Mouse (Mus musculus) limb, embryonic 15.5 days (tissue): ENCODE data around the gene Zfp109. TPM values are rescaled to one million over a fixed set of nuclear protein-coding genes. Genes with fewer than 3 reads are reported as not detected.

Experiments used
- ATAC-seq: fragments of 200-750 bp; cut with Nextera tagmentation; 2 replicates; pipeline ENCODE4 v1.8.0; 2017; ENCODE audit warnings: low read depth, moderate TSS enrichment; ENCODE audit not compliant: insufficient number of reproducible peaks, low FRiP score, low TSS enrichment
- H3K27ac ChIP-seq: fragments of 300-500 bp; sonication (generic); 2 replicates; pipeline ENCODE4 v1.5.1; 2015; ENCODE audit warnings: moderate library complexity, mild to moderate bottlenecking, inconsistent platforms
- H3K27me3 ChIP-seq: fragments of 300-500 bp; sonication (generic); 2 replicates; pipeline ENCODE4 v1.6.1; 2015; ENCODE audit warnings: inconsistent platforms
- H3K36me3 ChIP-seq: fragments of 300-500 bp; sonication (generic); 2 replicates; pipeline ENCODE4 v1.6.1; 2015; ENCODE audit warnings: inconsistent platforms
- H3K4me1 ChIP-seq: fragments of 300-500 bp; sonication (generic); 2 replicates; pipeline ENCODE4 v1.6.1; 2015; ENCODE audit warnings: inconsistent platforms
- H3K4me2 ChIP-seq: fragments of 300-500 bp; sonication (generic); 2 replicates; pipeline ENCODE4 v1.6.1; 2015; ENCODE audit warnings: mild to moderate bottlenecking, inconsistent platforms
- H3K4me3 ChIP-seq: fragments of 300-500 bp; sonication (generic); 2 replicates; pipeline ENCODE4 v1.5.1; 2015; ENCODE audit warnings: mild to moderate bottlenecking, inconsistent platforms
- H3K9ac ChIP-seq: fragments of 300-500 bp; sonication (generic); 2 replicates; pipeline ENCODE4 v1.6.1; 2015; ENCODE audit warnings: inconsistent platforms
- H3K9me3 ChIP-seq: fragments of 300-500 bp; sonication (generic); 2 replicates; pipeline ENCODE4 v1.6.1; 2016; ENCODE audit warnings: inconsistent platforms
- WGBS: fragments of 180-500 bp; shearing (Covaris S2); methylation state at CpG from one replicate; pipeline ENCODE4 v1.1.7; 2015; 5-methylcytosine and 5-hydroxymethylcytosine counted together
- polyA plus RNA-seq: library from polyadenylated mRNA; unstranded; fragments of >200 nt; fragmentation: Nextera tagmentation; extraction: Ambion mirVana; gene quantifications from 2 replicates; pipeline ENCODE4 v1.2.1, GENCODE M21; 2015

The Zfp109 gene
- polyA plus RNA-seq, 1 experiment from 2014 or later: 4.7 TPM

GRCm38 (mm10) chr7:24268176-24269155 lies 31.1 kb upstream of the Zfp109 start:
- no peaks in the 10 kb centered on the region for H3K9me3 ChIP-seq
- H3K4me2 ChIP-seq: no peak overlapping the region
- H3K9ac ChIP-seq: no peak overlapping the region
- no peaks in the 10 kb centered on the region for H3K27me3 ChIP-seq
- H3K4me3 ChIP-seq: no peak overlapping the region
- no peak overlapping the region for H3K27ac ChIP-seq
- H3K36me3 ChIP-seq: peaks cover 5% of the 10 kb centered on the region
- ATAC-seq: no peak
- peaks cover 5% of the 10 kb centered on the region for H3K4me1 ChIP-seq
- 77% methylated on average over 24 of the region's 24 CpGs for WGBS

GRCm38 (mm10) chr7:24260000-24260312 lies 22.6 kb upstream of the Zfp109 start:
- no peak for ATAC-seq
- WGBS: 92% methylated on average over 4 of the region's 4 CpGs
- Histone ChIP-seq H3K27ac (no peak overlapping the region), H3K4me3 (no peak overlapping the region), H3K4me1 (peaks cover 10% of the 10 kb centered on the region), H3K4me2 (no peak overlapping the region), H3K9me3 (no peaks in the 10 kb centered on the region), H3K27me3 (no peaks in the 10 kb centered on the region), H3K9ac (no peak overlapping the region), H3K36me3 (peaks cover 30% of the 10 kb centered on the region)

- Histone ChIP-seq H3K9ac (no peak overlapping the region), H3K36me3 (peaks cover 30% of the 10 kb centered on the region), H3K4me1 (peaks cover 10% of the 10 kb centered on the region), H3K4me3 (no peak overlapping the region), H3K9me3 (no peaks in the 10 kb centered on the region), H3K4me2 (no peak overlapping the region), H3K27ac (no peak overlapping the region), H3K27me3 (no peaks in the 10 kb centered on the region)
- no peak for ATAC-seq
- 92% methylated on average over 13 of the region's 13 CpGs for WGBS
Observed at GRCm38 (mm10) chr7:24259306-24259999, 22.1 kb upstream of the Zfp109 start.

- 17% methylated on average over 21 of the region's 21 CpGs for WGBS
- Histone ChIP-seq H3K4me2 (peak within 1 kb of the TSS; percentile 57), H3K4me3 (peak within 1 kb of the TSS; percentile 62), H3K27ac (peak within 1 kb of the TSS; percentile 50; the same call in 1 of the 2 replicates), H3K9me3 (no peaks in the 10 kb centered on the region), H3K4me1 (peaks cover 10% of the 10 kb centered on the region), H3K9ac (peak within 1 kb of the TSS; percentile 58), H3K27me3 (no peaks in the 10 kb centered on the region), H3K36me3 (peaks cover 10% of the 10 kb centered on the region; the same call in 1 of the 2 replicates)
- peak; percentile 86 for ATAC-seq
Observed at GRCm38 (mm10) chr7:24254633-24255474, 17.5 kb upstream of the Zfp109 start, which contains the start of gene Zfp108. Gene Zfp108, plus strand, starts transcription at chr7:24254794.

DNA sequence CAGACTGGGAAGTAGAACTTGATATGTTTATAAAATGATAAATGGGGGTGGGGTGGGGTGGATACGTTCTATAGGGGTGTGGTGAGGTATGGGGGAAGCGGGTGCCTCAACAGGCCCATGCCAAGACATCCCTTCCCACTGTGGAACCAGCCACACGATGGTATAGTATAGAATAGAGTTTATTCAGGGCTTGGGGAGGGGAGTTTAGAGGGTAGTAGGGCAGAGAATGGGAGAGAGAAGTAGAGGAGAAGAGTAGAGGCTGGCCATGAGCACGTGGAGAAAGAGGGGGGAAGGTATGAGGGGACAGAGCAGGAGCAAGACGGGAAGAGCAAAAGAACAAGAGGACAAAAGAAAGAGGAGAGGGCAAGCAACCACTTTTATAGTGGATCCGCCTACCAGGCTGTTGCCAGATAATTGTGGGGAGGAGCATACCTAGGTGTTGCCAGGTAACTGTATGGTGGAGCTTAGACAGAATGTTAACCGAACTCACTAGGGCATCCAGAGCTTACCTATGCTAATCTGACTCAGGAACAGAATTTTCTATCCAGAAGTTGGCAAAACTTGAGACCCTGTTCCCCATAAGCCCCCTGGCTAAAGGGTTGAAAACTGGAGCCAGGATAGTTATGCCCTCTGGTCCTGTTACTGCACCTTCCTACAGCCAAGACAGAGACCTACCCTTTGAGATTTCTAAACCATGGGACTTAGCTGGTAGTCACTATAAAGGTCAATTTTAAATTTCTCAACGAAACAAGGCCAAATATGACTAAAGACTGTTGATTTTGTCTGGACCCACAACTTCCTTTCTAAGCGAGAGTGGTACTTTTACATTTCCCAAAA lies 16.6 kb upstream of the Zfp109 start:
- no peak overlapping the region for H3K9ac ChIP-seq
- WGBS: 59% methylated on average over 9 of the region's 9 CpGs
- no peak overlapping the region for H3K27ac ChIP-seq
- H3K27me3 ChIP-seq: no peaks in the 10 kb centered on the region
- peaks cover 10% of the 10 kb centered on the region for H3K4me1 ChIP-seq
- peak overlapping the region; percentile 62 for H3K4me3 ChIP-seq
- ATAC-seq: no peak
- 0 out of 2 replicates have a peak, but pooled peaks cover 1% of the 10 kb centered on the region for H3K36me3 ChIP-seq
- peak overlapping the region; percentile 57 for H3K4me2 ChIP-seq
- H3K9me3 ChIP-seq: no peaks in the 10 kb centered on the region

GRCm38 (mm10) chr7:24211343-24211742 lies 26.0 kb downstream of the Zfp109 start, which contains the start of gene Zfp111:
Gene Zfp111, minus strand, starts transcription at chr7:24211443.
- Histone ChIP-seq H3K9me3 (no peaks in the 10 kb centered on the region), H3K27me3 (no peaks in the 10 kb centered on the region), H3K4me1 (peaks cover 4% of the 10 kb centered on the region; the same call in 1 of the 2 replicates), H3K27ac (no peak within 1 kb of the TSS), H3K36me3 (no peaks in the 10 kb centered on the region), H3K9ac (no peak within 1 kb of the TSS), H3K4me3 (no peak within 1 kb of the TSS), H3K4me2 (no peak within 1 kb of the TSS)
- WGBS: 81% methylated on average over 5 of the region's 5 CpGs
- no peak for ATAC-seq

- no peak for ATAC-seq
- no peaks in the 10 kb centered on the region for H3K9me3 ChIP-seq
- no peak overlapping the region for H3K9ac ChIP-seq
- no peak overlapping the region for H3K27ac ChIP-seq
- peaks cover 4% of the 10 kb centered on the region; the same call in 1 of the 2 replicates for H3K4me1 ChIP-seq
- WGBS: 78% methylated on average over 2 of the region's 2 CpGs
- no peaks in the 10 kb centered on the region for H3K27me3 ChIP-seq
- H3K4me3 ChIP-seq: no peak overlapping the region
- H3K36me3 ChIP-seq: peaks cover 7% of the 10 kb centered on the region; the same call in 1 of the 2 replicates
- H3K4me2 ChIP-seq: no peak overlapping the region
Observed at GRCm38 (mm10) chr7:24210296-24210695, 27.1 kb downstream of the Zfp109 start.

- Histone ChIP-seq H3K36me3 (peaks cover 22% of the 10 kb centered on the region), H3K9me3 (no peaks in the 10 kb centered on the region), H3K4me2 (peak overlapping the region; percentile 49; the same call in 1 of the 2 replicates), H3K4me3 (peak overlapping the region; percentile 66), H3K4me1 (peaks cover 4% of the 10 kb centered on the region; the same call in 1 of the 2 replicates), H3K27ac (no peak overlapping the region), H3K27me3 (no peaks in the 10 kb centered on the region), H3K9ac (no peak overlapping the region)
- 55% methylated on average over 7 of the region's 7 CpGs for WGBS
- no peak for ATAC-seq
Observed at GRCm38 (mm10) chr7:24208282-24208886, 29.0 kb downstream of the Zfp109 start.

DNA sequence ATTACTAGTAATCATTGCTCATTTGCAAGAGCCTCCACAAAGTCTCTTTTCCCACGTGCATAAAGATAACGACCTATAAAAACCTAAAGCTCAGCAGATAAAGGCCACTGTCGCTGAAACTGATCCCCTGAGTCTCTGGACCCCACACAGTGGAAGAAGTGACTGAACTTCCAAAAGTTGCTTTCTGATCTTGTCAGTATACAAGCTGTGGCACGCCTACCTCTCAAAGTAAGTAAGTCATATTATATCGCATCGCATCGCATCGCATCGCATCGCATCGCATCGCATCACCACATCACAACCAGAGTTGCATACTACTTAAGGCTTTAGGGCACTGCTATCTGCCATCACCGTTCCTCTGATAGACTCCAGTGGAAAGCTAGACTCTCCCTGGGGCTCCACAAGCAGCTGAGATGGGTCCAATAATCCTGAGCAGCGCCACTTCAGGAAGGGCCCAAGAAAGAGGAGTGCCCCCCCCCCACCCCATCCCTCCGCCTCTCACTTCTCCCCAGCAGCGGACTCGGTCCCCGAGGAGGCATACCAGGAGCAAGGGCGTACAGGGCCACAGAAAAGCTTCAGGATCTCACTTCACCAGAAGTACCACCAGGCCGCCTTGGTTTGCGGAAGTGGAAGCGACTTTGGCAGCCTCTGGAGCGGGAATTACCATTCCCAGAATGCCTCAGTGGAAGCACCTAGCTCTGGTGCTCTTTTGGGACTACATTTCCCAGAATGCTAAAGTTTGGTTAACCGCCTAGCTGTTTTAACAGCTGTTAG lies 29.7 kb downstream of the Zfp109 start:
- H3K27ac ChIP-seq: peak overlapping the region; percentile 87
- H3K36me3 ChIP-seq: peaks cover 27% of the 10 kb centered on the region
- peak; percentile 85 for ATAC-seq
- peak overlapping the region; percentile 81 for H3K9ac ChIP-seq
- 13% methylated on average over 24 of the region's 24 CpGs for WGBS
- peak overlapping the region; percentile 66 for H3K4me3 ChIP-seq
- no peaks in the 10 kb centered on the region for H3K9me3 ChIP-seq
- H3K4me1 ChIP-seq: peaks cover 4% of the 10 kb centered on the region; the same call in 1 of the 2 replicates
- H3K27me3 ChIP-seq: no peaks in the 10 kb centered on the region
- peak overlapping the region; percentile 49 for H3K4me2 ChIP-seq

DNA sequence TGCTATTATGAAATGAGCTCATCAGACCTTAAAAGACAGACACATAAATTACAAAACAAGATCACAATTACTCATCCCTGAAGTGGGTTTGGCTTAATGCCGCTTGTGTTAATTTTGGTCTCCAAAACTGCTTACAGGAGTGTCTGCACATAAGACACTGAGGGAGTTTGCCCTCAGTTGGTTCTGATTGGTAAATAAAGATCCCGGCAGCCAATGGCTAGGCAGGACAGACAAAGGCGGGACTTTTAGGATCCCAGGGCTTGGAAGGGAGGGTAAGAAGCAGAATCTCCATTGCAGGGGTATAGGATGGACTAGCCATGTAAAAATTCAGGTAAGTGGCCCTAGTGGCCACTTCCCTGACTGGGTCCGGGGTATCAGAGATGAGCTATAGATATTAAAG lies 40.4 kb downstream of the Zfp109 start:
- no peak for ATAC-seq
- no peaks in the 10 kb centered on the region for H3K27me3 ChIP-seq
- peaks cover 72% of the 10 kb centered on the region for H3K36me3 ChIP-seq
- WGBS: 93% methylated on average over 4 of the region's 4 CpGs
- no peak overlapping the region for H3K27ac ChIP-seq
- H3K9me3 ChIP-seq: 0 out of 2 replicates have a peak, but pooled peaks cover 7% of the 10 kb centered on the region
- no peak overlapping the region for H3K9ac ChIP-seq
- no peak overlapping the region for H3K4me2 ChIP-seq
- no peak overlapping the region for H3K4me3 ChIP-seq
- H3K4me1 ChIP-seq: no peaks in the 10 kb centered on the region
